Mouse (Mus musculus): ENCODE results near the gene Cpsf6.

Cpsf6 gene

DNA sequence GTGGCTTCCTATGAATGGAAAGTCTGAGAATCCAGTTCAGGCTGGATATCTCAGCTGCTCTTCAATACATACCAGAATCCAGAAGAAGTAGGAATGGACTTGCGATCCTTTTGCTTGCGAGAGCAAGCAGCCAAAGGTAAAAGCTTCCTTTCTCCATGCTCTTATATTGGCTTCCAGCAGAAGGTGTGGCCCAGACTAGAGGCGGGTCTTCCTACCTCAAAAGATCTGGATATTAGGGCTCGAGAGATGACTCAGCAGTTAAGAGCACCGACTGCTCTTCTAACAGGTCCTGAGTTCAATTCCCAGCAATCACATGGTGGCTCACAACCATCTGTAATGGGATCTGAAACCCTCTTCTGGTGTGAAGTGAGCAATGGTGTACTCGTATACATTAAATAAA lies at the start of gene Cpsf6:
Gene Cpsf6 (minus strand): TSS at position 108 of the 400 bp plus-strand sequence.
- no peak for DNase-seq (ENCODE audit: low spot score in 2 of 2)

- DNase-seq (ENCODE audit: low spot score in 2 of 2), result no peak
Observed at GRCm38 (mm10) chr10:117426615-117426969, 46.8 kb upstream of the Cpsf6 start.

DNA sequence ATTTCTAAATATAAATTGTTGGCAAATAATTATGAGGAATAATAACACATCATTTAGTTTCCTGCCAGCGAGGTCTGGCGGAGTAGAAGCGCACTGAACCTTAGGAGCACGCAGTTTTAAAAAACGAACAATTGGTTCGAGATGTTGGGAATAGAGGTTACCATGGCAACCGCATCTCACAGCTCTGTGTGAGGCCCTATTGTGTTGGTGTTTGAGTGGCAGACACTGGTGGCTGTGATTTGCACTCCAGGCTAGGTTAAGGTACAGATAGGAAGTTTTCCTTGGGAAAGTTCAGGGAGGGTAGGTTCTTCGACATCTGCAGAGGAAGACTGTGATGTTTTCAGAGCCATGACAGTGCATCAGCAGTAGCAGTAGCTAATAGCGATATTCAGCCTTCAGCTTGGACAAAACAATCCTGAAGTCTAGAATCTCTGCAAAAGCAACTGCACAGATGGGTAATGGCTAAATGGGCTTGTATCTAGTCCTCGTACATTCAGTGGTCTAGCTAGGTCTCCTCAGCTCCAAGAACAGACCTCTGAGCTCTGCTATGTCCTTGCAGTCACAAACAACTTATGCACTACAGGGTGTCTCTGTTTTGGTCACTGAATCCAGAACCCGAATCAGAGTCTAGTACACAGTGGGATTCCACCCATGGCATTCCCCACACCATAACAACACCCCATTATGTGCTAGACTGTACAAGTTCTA lies 46.2 kb upstream of the Cpsf6 start:
- no peak for DNase-seq (ENCODE audit: low spot score in 2 of 2)

- no peak for DNase-seq (ENCODE audit: low spot score in 2 of 2)
Observed at GRCm38 (mm10) chr10:117425013-117425412, 45.2 kb upstream of the Cpsf6 start.

- DNase-seq (ENCODE audit: low spot score in 2 of 2), result no peak
Observed at GRCm38 (mm10) chr10:117424146-117424905, 44.5 kb upstream of the Cpsf6 start.

GRCm38 (mm10) chr10:117423025-117424002 lies 43.5 kb upstream of the Cpsf6 start:
- DNase-seq (ENCODE audit: low spot score in 2 of 2), result no peak

GRCm38 (mm10) chr10:117422174-117422808 lies 42.5 kb upstream of the Cpsf6 start:
- no peak for DNase-seq (ENCODE audit: low spot score in 2 of 2)

DNA sequence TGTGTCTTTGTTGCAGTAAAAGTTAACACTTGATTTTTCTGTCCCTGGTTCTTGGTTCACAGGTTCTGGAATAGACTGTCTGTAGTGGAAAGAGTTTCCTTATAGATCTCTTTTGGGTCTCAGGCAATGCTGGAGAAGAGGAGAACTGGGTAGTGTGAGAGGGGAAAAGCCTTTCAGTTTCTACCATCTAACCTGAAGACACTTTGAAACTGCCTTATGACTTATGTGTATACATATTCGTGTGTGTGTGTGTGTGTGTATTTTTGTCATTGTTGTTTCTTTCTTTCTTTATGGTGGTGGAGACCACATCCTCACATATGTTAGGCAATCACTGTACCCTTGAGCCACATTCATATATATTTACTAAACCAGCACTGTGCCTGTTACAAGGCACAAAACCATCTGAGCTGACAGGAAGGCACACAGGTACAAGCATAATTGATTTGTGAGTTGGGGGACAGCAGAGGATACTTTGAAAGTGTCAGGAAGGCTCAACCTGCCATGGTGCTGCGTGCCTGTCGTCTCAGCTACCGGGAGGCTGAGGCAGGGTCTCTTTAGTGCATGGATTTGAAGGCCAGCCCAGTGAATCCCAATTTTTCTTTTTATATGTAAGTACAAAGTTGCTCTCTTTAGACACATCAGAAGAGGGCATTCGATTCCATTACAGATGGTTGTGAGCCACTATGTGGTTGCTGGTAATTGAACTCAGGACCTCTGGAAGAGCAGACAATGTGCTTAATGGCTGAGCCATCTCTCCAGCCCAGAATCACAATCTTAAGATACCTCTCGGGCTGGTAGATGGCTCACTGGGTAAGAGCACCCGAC lies 41.7 kb upstream of the Cpsf6 start:
- DNase-seq (ENCODE audit: low spot score in 2 of 2), result no peak

DNA sequence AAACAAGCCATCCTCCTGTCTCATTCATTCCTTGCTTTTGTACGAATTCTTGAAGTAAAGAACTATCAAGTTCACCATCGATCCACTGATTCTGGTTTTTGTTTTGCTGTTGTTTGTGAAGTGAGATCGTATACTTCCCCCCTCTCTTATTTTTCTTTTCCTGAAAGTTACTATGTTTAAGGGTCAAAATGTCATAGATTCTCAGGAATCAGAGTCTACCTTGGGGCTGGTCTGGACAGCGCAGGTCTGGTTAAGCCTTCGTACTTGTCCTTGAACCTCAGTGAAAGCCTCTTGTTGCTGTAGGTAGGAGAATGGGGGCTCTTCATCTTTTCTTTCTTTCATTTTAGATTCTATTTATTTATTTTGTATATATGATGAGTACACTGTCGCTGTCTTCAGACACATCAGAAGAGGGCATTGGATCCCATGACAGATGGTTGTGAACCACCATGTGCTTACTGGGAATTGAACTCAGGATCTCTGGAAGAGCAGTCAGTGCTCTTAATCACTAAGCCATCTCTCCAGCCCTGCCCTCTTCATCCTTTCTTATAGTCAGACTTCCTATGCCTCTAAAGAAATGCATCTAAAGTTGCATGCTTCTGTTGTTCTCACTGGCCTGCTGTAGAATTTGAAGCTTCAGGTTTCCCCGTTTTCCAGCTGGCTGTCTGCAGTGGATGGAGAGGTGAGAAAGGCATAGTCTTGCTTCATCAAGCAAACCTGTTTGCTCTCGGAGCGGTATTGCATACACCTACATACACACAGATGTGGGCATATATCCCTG lies 40.9 kb upstream of the Cpsf6 start:
- DNase-seq (ENCODE audit: low spot score in 2 of 2), result no peak

DNA sequence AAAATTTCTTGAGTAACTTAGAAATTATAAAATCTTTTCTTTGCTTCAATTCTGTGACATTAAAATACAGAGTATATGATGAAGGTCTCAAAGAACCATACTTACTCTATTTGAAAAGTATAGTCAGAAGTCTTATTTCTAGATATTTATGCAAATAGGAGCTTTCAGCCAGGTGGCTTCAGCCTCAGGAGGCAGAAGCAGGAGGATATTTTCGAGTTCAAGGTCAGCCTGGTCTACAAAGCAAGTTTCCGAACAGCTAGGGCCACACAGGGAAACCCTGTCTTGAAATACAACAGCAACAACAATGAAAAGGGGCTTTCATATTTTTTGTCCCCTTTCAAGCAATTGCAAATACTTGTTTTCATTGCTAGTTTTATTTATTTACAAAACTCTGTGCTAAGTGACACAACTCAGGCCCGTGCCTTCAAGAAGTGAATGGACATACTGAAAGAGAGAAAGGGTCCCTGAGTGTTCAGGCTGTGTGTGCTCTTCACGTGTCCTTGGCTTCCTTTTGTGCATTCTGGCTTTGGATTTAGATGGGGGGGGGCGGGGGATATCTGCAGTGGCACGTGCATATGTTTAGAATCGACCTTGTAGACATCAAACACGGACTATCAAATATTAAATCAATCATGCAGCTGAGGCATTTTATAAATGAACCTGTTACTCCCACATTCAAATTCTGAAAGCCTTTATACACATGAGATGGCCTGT lies 39.9 kb upstream of the Cpsf6 start:
- no peak for DNase-seq (ENCODE audit: low spot score in 2 of 2)

DNA sequence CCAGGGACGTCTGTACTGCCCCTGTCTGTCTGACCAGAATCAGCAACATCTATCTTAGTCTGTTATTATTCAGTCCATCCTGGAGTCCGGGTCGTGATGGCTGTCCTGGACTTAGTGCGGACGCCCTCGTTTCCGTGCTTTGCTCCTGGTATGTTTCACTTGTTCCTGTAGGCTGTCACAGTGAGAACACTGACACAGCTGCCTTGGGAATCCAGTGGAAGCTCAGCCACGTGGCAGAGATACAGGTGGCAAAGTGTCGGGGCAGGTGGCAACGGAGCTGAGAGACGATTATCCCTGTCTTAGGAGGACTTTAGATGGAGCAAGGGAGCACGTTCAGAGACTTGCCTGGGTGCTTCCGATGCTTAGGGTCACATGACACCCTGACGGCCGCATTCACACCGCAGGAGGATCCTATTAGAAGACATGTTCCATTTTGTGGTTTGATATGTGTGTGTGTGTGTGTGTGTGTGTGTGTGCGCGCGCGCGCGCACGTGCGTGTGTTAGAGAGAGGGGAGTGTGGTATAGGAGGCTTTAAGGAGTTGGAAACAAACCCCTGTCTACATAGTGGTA lies 38.9 kb upstream of the Cpsf6 start:
- no peak for DNase-seq (ENCODE audit: low spot score in 2 of 2)

DNA sequence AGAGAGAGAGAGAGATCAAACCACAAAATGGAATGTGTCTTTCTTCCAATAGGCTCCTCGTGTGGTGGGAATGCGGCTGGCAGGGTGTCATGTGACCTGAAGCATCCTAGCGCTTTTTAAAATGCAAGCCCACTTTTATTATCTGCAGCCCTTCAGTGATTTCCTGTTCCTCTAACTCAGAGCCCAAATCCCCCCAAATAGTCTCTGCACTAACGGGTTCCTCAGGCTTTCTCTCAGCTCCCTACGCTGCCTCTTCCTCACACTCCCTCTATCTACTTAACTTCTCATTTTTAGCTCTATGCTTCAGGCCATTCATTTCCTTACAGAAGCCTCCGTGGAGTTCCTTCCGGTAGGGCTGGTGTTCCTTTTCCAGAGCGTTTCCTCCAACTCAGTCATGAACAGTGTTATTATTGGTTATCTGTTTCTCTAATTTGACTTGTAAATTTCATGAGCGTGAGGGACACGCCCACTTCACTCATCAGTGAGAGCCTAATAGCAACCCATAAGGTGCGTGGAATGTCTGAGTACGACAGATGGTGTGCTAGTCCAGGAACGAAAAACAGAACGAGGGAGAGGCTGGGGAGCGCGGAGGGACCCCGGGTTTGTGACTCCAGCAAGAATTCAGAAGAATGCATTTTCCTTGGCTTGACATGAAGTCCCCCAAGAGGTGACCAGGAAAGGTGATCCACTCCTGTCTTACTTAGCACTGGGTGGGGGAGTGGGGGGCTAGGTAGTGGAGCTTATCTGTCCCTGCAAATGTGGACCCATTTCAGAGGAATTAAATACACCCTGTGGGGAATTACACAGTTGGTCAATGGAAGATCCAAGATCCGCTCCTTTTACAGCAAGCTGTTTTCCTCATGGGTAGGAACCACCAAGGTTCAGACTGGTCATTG lies 38.2 kb upstream of the Cpsf6 start:
- no peak for DNase-seq (ENCODE audit: low spot score in 2 of 2)

DNA sequence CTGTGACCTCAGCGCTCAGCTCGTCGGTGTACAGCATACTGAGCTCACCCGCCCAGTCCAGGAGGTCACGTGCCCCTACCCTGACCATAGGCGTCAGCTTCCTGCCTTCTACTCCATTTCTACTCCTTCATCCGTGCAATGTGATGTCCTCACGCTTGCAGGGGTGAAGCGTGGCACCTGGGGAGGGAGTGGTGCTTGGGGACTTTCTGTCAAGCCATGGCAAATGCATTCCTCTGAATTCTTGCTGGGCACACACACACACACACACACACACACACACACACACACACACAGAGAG lies 37.6 kb upstream of the Cpsf6 start:
- no peak for DNase-seq (ENCODE audit: low spot score in 2 of 2)

DNA sequence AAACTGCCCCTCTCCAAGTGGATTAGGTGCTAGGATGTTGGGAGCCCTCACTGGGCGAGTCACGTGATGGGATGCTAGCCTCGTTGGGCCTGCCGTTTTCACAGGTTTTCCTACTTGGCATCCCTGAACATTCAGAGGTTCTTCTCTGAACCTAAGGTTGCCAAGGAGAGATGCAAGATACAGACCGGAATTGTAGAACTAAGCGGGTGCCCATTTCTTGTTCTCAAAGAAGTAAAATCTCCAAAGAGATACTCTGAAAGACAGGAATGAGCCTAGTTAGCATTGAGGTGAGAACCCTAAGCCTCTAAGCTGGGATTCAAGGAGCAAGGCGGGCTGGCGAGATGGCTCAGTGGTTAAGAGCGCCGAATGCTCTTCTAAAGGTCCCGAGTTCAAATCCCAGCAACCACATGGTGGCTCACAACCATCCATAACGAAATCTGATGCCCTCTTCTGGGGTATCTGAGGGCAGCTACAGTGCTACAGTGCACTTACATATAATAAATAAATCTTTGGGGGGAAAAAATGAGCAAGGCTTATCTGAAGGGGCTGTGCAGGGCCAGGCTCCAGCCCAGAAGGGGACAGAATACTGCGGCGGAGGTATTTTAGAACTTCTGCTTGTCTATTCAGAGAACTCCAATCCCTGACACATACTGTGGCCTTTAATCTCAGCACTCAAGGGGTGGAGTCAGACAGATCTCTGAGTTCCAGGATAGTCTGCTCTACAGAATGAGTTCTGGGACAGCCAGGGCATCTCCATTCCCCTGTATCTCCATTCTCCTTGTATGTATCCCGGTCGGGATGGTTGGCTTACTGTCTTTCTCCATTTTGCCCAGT lies 37.0 kb upstream of the Cpsf6 start:
- DNase-seq (ENCODE audit: low spot score in 2 of 2), result no peak

- DNase-seq (ENCODE audit: low spot score in 2 of 2), result no peak
Observed at GRCm38 (mm10) chr10:117416095-117416494, 36.3 kb upstream of the Cpsf6 start.

DNA sequence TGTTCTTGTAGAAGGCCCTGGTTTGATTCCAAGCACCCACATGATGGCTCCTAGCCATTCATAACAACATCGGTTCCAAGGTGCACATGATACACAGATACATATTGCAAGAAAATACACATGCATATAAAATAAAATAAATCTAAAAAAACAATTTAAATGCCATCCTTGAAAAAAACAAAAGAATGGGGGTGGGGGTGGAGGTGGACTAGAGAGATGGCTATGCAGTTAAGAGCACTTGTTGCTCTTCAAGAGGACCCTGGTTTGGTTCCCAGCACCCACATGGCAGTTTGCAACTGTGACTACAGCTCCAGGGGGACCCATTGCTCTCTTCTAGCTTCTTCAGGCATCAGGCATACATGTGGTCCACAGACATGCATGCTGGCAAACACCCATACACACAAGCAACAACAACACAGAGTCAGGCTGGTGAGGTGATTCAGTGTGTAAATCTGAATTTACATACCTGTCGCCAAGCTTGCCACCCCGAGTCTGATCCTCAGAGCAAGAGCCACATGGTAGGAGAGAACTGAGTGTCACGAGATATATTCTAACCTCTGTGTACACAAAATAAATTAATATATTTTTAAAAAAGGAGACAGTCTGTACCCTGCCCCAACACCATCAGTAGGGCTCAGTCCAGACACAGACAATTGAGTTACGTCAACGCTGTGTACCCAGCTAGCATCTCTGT lies 35.7 kb upstream of the Cpsf6 start:
- no peak for DNase-seq (ENCODE audit: low spot score in 2 of 2)

DNA sequence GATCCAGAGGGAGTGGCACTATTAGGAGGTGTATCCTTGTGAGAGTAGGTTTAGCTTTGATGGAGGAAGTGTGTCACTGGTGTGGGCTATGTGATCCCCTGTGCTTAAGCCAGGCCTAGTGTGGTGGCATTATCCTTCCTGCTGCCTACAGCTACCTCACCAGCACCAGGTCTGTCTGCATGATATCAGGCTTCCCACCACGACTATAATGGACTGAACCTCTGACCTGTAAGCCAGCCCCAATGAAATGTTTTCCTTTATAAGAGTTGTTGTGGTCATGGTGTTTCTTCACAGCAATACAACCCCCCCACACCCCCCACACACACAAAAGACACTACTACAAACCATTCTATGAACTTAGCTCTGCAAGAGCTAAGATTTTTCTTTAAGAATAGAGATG lies 34.9 kb upstream of the Cpsf6 start:
- DNase-seq (ENCODE audit: low spot score in 2 of 2), result no peak

All from urinary bladder, postnatal 4 days (tissue).